Mouse (Mus musculus): ENCODE data around the gene Klrb1b. TPM values are rescaled to one million over a fixed set of nuclear protein-coding genes. Genes with fewer than 3 reads are reported as not detected.
"Not testable (repeated sequence)": the region's sequence is repeated elsewhere in the genome, so short reads cannot be mapped to it uniquely, and the experiment has no call there.

Klrb1b gene
- polyA plus RNA-seq, 1 experiment = not detected

DNA sequence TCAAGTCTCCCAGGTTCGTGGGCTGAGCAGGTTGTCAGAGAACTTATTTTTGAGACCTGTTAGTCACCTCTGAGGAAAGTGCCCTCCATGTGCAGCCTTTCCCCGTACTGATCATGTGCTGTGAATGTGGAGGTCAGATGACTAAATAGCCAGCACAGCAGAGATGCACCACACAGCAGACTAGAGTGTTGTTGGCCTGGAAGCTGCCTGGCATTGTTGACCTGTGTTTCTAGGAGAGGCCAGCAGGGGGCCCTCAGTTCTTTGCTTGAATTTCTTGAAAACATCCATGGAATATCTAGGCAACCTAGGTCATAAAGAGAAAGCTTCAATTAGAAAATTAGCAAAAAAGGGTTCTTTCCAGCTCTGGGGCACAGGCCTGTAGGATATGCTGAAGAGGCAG, 23.8 kb upstream of the Klrb1b start:
- peak; percentile 73 for DNase-seq (ENCODE audit: low read depth)
- peak; percentile 69 for TF ChIP-seq CTCF (IDR thresholded peaks at IDR 0.05; ENCODE audit: borderline replicate concordance, extremely low read depth, insufficient read depth, insufficient read length)
- TF ChIP-seq POLR2A (IDR thresholded peaks at IDR 0.05; ENCODE audit: borderline replicate concordance, extremely low read depth, insufficient read depth, insufficient read length, poor library complexity, severe bottlenecking) = no peak

DNA sequence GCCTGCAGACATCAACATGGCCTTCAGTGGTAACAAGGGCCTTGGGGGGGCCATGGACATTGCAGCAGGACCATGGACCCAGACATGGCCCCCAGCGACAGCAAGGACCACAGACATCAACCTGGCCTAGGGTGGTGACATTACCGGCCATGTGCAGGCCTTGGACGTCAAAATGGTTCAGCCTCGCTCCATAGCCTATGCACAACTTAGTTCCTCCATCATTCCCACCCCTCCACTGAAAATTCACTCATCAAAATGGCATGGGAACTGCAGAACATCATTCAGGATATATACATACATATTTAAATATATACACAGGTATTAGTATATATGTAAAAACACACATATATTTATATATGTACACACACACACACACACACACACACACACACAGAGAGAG, 21.3 kb upstream of the Klrb1b start:
- no peak for DNase-seq (ENCODE audit: low read depth)
- TF ChIP-seq CTCF (IDR thresholded peaks at IDR 0.05; ENCODE audit: borderline replicate concordance, extremely low read depth, insufficient read depth, insufficient read length) = no peak
- no peak for TF ChIP-seq POLR2A (IDR thresholded peaks at IDR 0.05; ENCODE audit: borderline replicate concordance, extremely low read depth, insufficient read depth, insufficient read length, poor library complexity, severe bottlenecking)

DNA sequence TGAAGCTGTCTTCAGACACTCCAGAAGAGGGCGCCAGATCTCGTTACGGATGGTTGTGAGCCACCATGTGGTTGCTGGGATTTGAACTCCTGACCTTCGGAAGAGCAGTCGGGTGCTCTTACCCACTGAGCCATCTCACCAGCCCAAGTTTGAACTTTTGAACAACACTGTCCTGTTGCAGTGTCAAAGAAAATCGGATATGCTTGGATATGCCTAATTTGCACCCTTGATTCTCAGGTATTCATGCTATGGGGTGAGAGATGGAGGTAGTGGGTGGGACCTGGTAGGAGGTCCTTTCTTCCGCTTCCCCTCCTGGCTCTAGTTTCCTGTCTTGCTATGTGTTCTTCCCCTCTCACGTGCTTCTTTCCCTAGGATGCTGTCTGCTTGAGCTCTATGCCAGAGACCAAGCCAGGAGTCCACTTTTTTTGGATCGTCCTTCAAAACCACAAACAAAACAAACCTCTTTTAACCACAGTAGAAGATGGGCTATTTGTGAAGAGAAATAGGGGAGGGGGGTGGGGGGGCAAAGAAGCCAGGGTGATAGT, 19.9 kb upstream of the Klrb1b start:
- TF ChIP-seq CTCF (IDR thresholded peaks at IDR 0.05; ENCODE audit: borderline replicate concordance, extremely low read depth, insufficient read depth, insufficient read length) (no peak), POLR2A (IDR thresholded peaks at IDR 0.05; ENCODE audit: borderline replicate concordance, extremely low read depth, insufficient read depth, insufficient read length, poor library complexity, severe bottlenecking) (no peak)
- DNase-seq (ENCODE audit: low read depth) = no peak

GRCm38 (mm10) chr6:128845319-128845979, 19.3 kb upstream of the Klrb1b start:
- TF ChIP-seq POLR2A (IDR thresholded peaks at IDR 0.05; ENCODE audit: borderline replicate concordance, extremely low read depth, insufficient read depth, insufficient read length, poor library complexity, severe bottlenecking) = no peak
- peak; percentile 99 for TF ChIP-seq CTCF (IDR thresholded peaks at IDR 0.05; ENCODE audit: borderline replicate concordance, extremely low read depth, insufficient read depth, insufficient read length)
- DNase-seq (ENCODE audit: low read depth) = peak; percentile 90

DNA sequence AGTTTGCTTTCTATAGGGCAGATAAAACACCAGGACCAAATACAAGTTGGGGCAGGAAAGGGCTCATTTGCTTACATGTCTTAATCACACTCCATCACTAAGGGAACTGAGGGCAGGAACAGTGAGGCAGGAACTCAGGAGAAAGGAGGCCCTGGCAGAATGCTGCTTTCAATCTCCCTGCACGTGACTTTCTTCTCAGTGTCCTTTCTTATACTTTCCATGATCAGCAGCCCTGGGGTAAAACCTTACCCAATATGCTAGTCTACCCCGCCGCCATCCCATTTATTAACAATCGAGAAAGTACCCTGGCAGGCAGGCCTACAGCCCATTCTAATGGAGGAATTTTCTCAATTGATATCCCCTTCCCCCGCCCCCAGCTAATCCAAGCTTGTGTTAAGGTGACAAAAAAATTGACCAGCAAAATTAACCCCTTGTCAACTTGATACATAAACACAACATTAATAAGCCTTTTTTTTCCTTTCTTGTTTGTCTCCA, 18.5 kb upstream of the Klrb1b start:
- DNase-seq (ENCODE audit: low read depth) = peak; percentile 6

DNA sequence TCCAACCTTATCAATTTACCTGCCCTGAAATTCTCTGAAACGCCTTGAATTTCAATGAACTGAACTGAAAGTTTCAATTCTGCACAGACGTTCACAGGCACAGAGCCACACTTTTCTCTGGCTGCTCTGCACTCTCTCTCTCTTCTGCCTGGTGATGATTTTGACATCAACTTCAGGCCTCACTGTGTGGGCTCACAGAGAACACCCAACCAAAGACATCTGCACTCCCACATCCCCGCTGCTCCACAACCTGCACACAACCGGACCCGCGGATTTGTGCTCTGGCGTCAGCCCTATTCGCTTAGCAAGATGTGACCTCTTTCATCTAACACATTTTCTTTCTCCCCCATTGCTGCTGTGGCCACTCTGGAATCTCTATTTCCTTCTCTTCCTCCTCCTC, 18.0 kb upstream of the Klrb1b start:
- peak; percentile 27 for DNase-seq (ENCODE audit: low read depth)
- no peak for TF ChIP-seq CTCF (IDR thresholded peaks at IDR 0.05; ENCODE audit: borderline replicate concordance, extremely low read depth, insufficient read depth, insufficient read length)
- no peak for TF ChIP-seq POLR2A (IDR thresholded peaks at IDR 0.05; ENCODE audit: borderline replicate concordance, extremely low read depth, insufficient read depth, insufficient read length, poor library complexity, severe bottlenecking)

More for the DNA sequence above, 18.5 kb upstream of the Klrb1b start:
- TF ChIP-seq POLR2A (IDR thresholded peaks at IDR 0.05; ENCODE audit: borderline replicate concordance, extremely low read depth, insufficient read depth, insufficient read length, poor library complexity, severe bottlenecking) (no peak), CTCF (IDR thresholded peaks at IDR 0.05; ENCODE audit: borderline replicate concordance, extremely low read depth, insufficient read depth, insufficient read length) (no peak)

- TF ChIP-seq POLR2A (IDR thresholded peaks at IDR 0.05; ENCODE audit: borderline replicate concordance, extremely low read depth, insufficient read depth, insufficient read length, poor library complexity, severe bottlenecking) (no peak), CTCF (IDR thresholded peaks at IDR 0.05; ENCODE audit: borderline replicate concordance, extremely low read depth, insufficient read depth, insufficient read length) (no peak)
- DNase-seq (ENCODE audit: low read depth) = peak; percentile 76
Measured at GRCm38 (mm10) chr6:128843479-128843992, 17.4 kb upstream of the Klrb1b start.

DNA sequence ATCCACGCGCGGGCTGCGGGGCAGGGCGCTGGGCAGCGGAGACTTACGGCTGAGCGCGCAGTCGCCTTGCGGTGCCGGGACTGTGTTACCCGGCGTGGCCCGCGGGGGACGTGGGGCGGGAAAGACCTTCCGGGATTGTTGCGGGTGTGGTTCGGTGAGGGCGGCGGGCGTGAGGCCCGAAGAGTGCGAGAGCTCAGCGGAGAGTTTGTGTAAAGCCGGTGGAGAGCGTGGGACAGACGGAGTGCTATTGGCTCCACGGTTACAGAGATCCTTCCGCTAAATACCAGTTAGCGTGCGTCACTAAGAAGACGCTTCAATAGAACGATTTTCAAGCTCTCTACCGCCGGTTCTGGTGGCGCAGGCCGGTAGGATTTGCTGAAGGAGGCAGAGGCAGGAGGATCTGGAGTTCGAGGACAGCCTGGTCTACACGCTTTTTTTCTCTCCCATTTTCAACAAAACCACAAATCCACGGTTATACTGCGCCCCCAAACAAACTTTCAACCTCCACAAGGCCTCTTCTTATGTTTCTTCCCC, 16.9 kb upstream of the Klrb1b start:
- peak; percentile 99 for DNase-seq (ENCODE audit: low read depth)
- no peak for TF ChIP-seq CTCF (IDR thresholded peaks at IDR 0.05; ENCODE audit: borderline replicate concordance, extremely low read depth, insufficient read depth, insufficient read length)
- 0 out of 2 replicates have a peak, but pooled peaks have one; percentile 13 for TF ChIP-seq POLR2A (IDR thresholded peaks at IDR 0.05; ENCODE audit: borderline replicate concordance, extremely low read depth, insufficient read depth, insufficient read length, poor library complexity, severe bottlenecking)

DNA sequence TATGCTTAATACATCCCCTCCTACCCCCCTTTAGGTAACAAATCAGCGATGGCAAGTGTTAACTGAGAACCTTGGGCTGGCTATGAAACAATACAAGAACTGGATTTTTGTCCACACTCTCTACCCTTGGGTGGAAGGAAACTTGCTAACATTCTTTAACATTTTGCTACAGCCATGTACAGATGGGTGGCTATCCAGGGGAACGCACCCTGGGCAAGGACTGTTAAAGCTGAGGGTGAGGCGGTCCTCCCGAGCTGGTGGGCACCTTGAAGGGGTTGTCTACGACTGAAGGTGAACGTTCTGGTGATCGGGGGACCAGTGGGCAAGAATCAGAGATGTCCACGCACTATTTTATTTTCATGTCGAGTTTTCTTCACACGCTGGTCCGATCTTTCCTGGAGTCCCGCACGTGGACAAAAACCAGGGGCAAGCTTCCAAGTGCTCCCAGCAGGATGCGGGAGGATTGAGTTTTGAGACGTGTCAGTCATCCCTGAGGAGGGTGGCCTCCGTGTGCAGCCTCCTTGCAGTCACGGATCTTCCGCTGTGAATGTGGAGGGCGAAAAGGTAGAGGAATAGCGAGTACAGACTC, 16.3 kb upstream of the Klrb1b start:
- no peak for DNase-seq (ENCODE audit: low read depth)
- no peak for TF ChIP-seq POLR2A (IDR thresholded peaks at IDR 0.05; ENCODE audit: borderline replicate concordance, extremely low read depth, insufficient read depth, insufficient read length, poor library complexity, severe bottlenecking)
- TF ChIP-seq CTCF (IDR thresholded peaks at IDR 0.05; ENCODE audit: borderline replicate concordance, extremely low read depth, insufficient read depth, insufficient read length) = no peak

DNA sequence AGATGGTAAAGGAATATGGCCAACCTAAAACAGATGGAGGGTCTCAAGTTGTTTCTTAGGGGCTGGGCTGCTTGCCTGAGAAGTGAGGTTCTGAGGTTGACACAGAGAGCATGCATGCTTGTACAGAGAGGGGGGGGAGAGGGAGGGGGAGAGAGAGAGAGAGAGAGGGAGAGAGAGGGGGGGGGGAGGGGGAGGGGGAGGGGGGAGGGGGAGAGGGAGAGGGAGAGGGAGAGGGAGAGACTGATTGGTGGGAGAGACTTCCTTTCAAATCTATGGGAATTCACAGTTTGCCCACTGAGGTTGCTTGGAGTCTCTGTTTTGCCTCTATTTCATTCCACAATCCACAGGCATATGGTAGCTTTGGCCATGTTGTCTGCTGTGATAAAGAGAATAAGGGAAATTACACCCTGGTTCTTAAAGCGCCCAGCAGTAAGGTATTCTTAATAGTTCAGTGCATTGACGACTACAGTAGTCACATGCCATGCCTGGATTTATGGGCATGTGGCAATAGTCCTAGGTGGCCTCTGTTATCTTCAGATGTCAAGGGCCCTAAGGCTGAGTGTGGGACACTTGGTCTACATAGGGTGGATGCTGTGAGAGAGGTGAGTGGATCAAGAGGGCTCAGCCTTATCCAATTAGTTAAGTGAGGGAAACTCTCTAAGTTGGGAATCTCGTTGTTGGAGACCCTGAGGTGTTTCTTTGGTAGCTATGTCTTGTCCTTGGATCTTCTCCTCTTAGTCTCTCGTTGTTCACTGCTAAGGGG, 15.4 kb upstream of the Klrb1b start:
- DNase-seq (ENCODE audit: low read depth) = peak; percentile 11
- no peak for TF ChIP-seq POLR2A (IDR thresholded peaks at IDR 0.05; ENCODE audit: borderline replicate concordance, extremely low read depth, insufficient read depth, insufficient read length, poor library complexity, severe bottlenecking)
- no peak for TF ChIP-seq CTCF (IDR thresholded peaks at IDR 0.05; ENCODE audit: borderline replicate concordance, extremely low read depth, insufficient read depth, insufficient read length)

GRCm38 (mm10) chr6:128840669-128841068, 14.5 kb upstream of the Klrb1b start:
- not testable (repeated sequence) for DNase-seq (ENCODE audit: low read depth)
